Mouse (Mus musculus) myocyte (in vitro differentiated cells): ENCODE data around the gene Tex2. TPM values are rescaled to one million over a fixed set of nuclear protein-coding genes. Genes with fewer than 3 reads are reported as not detected.

Experiments
- H3K27me3 ChIP-seq: one replicate; pipeline ENCODE4 v1.6.1; 2011; ENCODE audit not compliant: control insufficient read depth, insufficient read depth, insufficient read length
- H3K36me3 ChIP-seq: one replicate; pipeline ENCODE4 v1.6.1; 2011; ENCODE audit not compliant: control insufficient read depth, insufficient read depth
- H3K4me2 ChIP-seq: one replicate; pipeline ENCODE4 v1.6.1; 2011; ENCODE audit warnings: low read depth, control low read depth
- H3K4me3 ChIP-seq: one replicate; pipeline ENCODE4 v1.5.1; 2011; ENCODE audit warnings: mild to moderate bottlenecking, control low read depth, moderate library complexity
- H3K79me2 ChIP-seq: one replicate; pipeline ENCODE4 v1.6.1; 2011; ENCODE audit not compliant: control insufficient read depth, insufficient read depth
- H3ac ChIP-seq: one replicate; pipeline ENCODE4 v1.6.1; 2011; ENCODE audit not compliant: control insufficient read depth, insufficient read length
- CEBPB ChIP-seq: IDR thresholded peaks from 2 replicates; pipeline ENCODE4 v1.6.1; 2011; ENCODE audit warnings: mild to moderate bottlenecking, moderate library complexity; ENCODE audit not compliant: poor library complexity, insufficient read depth, severe bottlenecking
- E2F4 ChIP-seq: IDR thresholded peaks from one replicate; pipeline ENCODE4 v1.6.1; 2011; ENCODE audit warnings: mild to moderate bottlenecking, control low read depth, moderate library complexity; ENCODE audit not compliant: insufficient read depth
- MAX ChIP-seq: IDR thresholded peaks from one replicate; pipeline ENCODE4 v1.6.1; 2011; ENCODE audit warnings: low read depth, mild to moderate bottlenecking, control low read depth
- MYOD1 ChIP-seq, 3 experiments: IDR thresholded peaks; one replicate each; pipeline ENCODE4 v1.6.1; 2011; ENCODE audit warnings: control low read depth in 2 of 3, low read depth in 2 of 3, mild to moderate bottlenecking in 2 of 3, moderate library complexity in 1 of 3; ENCODE audit not compliant: insufficient read length in 2 of 3, control insufficient read depth in 1 of 3
- MYOG ChIP-seq, 3 experiments: IDR thresholded peaks; one replicate each; pipeline ENCODE4 v1.6.1; 2011; ENCODE audit warnings: control low read depth in 2 of 3, low read depth in 2 of 3, mild to moderate bottlenecking in 2 of 3; ENCODE audit not compliant: insufficient read length in 2 of 3, control insufficient read depth in 1 of 3, insufficient read depth in 1 of 3
- POLR2A ChIP-seq: IDR thresholded peaks from one replicate; pipeline ENCODE4 v1.6.1; 2011; ENCODE audit warnings: low read depth, mild to moderate bottlenecking, control low read depth, moderate library complexity; ENCODE audit not compliant: insufficient read length
- POLR2AphosphoS2 ChIP-seq: IDR thresholded peaks from one replicate; pipeline ENCODE4 v1.6.1; 2011; ENCODE audit warnings: low read depth, control low read depth; ENCODE audit not compliant: insufficient read length
- REST ChIP-seq: IDR thresholded peaks from one replicate; pipeline ENCODE4 v1.6.1; 2011; ENCODE audit warnings: mild to moderate bottlenecking, control low read depth, moderate library complexity; ENCODE audit not compliant: insufficient read depth, insufficient read length
- SRF ChIP-seq: IDR thresholded peaks from one replicate; pipeline ENCODE4 v1.6.1; 2011; ENCODE audit warnings: low read depth; ENCODE audit not compliant: control insufficient read depth, insufficient read length
- TCF12 ChIP-seq: IDR thresholded peaks from one replicate; pipeline ENCODE4 v1.6.1; 2011; ENCODE audit warnings: mild to moderate bottlenecking, control low read depth; ENCODE audit not compliant: poor library complexity, insufficient read depth, severe bottlenecking
- TCF3 ChIP-seq: IDR thresholded peaks from one replicate; pipeline ENCODE4 v1.6.1; 2011; ENCODE audit warnings: low read depth, control low read depth; ENCODE audit not compliant: insufficient read length
- USF1 ChIP-seq: IDR thresholded peaks from one replicate; pipeline ENCODE4 v1.6.1; 2011; ENCODE audit warnings: low read depth, mild to moderate bottlenecking, control low read depth, moderate library complexity
- polyA plus RNA-seq: library from polyadenylated mRNA; unstranded; fragments of >200 nt; fragmentation: generic; extraction: Trizol; gene quantifications from one replicate; pipeline ENCODE4 v1.2.1, GENCODE M21; 2012; ENCODE audit warnings: missing spikeins

Gene Tex2
- polyA plus RNA-seq, 1 experiment = 7.0 TPM

DNA sequence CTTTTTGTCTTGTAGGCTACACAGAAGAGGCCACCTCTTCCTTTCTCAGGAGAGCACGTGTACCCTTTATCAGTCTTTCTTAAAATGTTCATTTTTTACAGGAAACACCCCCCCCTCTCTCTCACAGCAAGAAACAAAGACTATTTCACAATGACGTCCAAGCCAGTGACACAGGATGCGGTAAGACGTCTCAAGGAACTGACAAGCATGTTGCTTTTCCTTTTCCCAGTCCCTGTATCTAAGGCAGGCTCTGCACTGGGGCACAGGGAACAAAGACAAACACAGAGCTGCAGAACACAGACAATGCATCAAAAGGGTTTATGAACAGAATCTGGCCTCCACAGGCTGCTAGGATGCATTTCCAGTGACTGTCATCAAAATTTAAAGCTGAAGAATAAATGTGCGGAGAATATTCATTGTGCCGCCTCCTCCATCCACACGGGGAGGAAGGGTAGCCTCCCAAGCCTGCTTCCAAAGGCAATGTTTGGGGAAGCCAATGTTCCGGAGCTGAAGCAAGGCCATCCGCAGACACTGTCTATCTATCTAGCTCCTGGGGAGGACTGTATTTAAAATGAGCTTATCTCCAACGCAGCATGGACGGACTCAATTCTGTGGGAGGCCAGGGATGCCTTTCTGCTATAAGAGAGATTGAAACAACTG, 76.8 kb downstream of the Tex2 start:
- no peaks in the 10 kb centered on the region for H3K79me2 ChIP-seq
- H3ac ChIP-seq = no peak overlapping the region
- no peak overlapping the region for H3K4me2 ChIP-seq
- TF ChIP-seq POLR2A (no peak), CEBPB (no peak), E2F4 (no peak), TCF12 (no peak), MYOD1 (IDR thresholded peaks at IDR 0.05; ENCODE audit: control insufficient read depth in 1 of 3, insufficient read length in 2 of 3, low read depth in 2 of 3) (no peak)
- no peaks in the 10 kb centered on the region for H3K27me3 ChIP-seq
- peaks cover 4% of the 10 kb centered on the region for H3K36me3 ChIP-seq
- H3K4me3 ChIP-seq = no peak overlapping the region

DNA sequence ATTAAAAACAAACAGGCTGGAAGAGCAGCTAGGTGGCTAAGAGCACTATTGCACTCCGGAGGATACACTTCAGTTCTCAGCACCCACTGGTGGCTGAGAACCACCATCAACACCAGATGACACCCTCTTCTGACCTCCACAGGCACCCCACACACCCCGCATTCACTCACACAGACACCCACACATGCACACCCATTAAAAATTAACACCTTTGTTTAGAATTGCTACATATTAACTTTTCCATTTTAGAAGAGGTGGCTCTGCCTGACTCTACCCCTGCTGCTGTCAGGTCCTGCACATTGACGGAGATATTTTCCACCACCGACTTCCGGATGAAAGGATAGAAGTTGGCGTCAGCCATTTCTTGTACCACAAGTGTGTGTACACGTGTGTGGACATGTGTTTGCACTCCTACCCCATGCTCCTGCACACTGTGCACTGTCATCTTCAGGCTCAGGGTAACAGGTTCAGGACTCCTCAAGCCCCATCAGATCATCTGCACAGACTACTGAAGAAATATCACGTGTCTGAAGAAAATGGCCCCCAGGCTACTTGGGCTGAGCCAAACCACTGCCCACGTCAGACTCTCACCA, 77.5 kb downstream of the Tex2 start:
- Histone ChIP-seq H3K36me3 (peaks cover 4% of the 10 kb centered on the region), H3K4me2 (no peak overlapping the region), H3K4me3 (no peak overlapping the region), H3K79me2 (no peaks in the 10 kb centered on the region), H3ac (no peak overlapping the region), H3K27me3 (no peaks in the 10 kb centered on the region)
- TF ChIP-seq CEBPB (no peak), MYOG (IDR thresholded peaks at IDR 0.05; ENCODE audit: control insufficient read depth in 1 of 3, insufficient read depth in 1 of 3, insufficient read length in 2 of 3, low read depth in 2 of 3) (no peak), TCF3 (no peak), MAX (no peak), SRF (no peak), REST (no peak), MYOD1 (IDR thresholded peaks at IDR 0.05; ENCODE audit: control insufficient read depth in 1 of 3, insufficient read length in 2 of 3, low read depth in 2 of 3) (no peak), E2F4 (no peak), POLR2AphosphoS2 (no peak), USF1 (no peak)

DNA sequence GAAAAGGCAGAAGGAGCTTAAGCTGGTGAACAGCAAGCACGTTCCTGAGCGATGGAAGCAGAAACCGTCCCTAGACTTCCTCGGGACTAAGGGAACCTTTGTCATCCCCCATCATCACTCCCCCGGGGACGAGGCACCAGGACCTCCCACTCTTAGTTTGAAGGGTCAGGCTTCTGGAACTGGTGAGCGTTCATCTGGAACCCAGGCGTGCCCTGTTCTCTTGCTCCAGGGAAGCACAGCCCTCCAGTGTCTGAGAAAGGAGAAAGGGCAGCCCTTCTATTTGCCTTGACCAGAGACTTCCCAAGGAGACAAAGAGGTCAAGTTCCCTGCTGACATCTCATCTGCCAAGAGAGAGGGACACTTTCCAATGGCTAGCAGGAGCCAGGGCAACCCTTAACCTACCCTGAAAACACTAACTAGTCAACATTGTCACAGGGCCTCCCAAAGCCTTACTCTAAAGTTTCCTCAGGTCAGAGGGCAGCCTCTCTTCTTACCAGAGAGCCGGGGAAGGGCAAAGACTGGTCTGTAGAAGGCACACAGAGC, 80.9 kb downstream of the Tex2 start:
- Histone ChIP-seq H3K36me3 (peaks cover 4% of the 10 kb centered on the region), H3ac (no peak overlapping the region), H3K27me3 (no peaks in the 10 kb centered on the region), H3K4me3 (no peak overlapping the region), H3K79me2 (no peaks in the 10 kb centered on the region), H3K4me2 (no peak overlapping the region)
- TF ChIP-seq MYOD1 (IDR thresholded peaks at IDR 0.05; ENCODE audit: control insufficient read depth in 1 of 3, insufficient read length in 2 of 3, low read depth in 2 of 3) (no peak), TCF3 (no peak), E2F4 (no peak), MYOG (IDR thresholded peaks at IDR 0.05; ENCODE audit: control insufficient read depth in 1 of 3, insufficient read depth in 1 of 3, insufficient read length in 2 of 3, low read depth in 2 of 3) (no peak), SRF (no peak), TCF12 (no peak), CEBPB (no peak)

DNA sequence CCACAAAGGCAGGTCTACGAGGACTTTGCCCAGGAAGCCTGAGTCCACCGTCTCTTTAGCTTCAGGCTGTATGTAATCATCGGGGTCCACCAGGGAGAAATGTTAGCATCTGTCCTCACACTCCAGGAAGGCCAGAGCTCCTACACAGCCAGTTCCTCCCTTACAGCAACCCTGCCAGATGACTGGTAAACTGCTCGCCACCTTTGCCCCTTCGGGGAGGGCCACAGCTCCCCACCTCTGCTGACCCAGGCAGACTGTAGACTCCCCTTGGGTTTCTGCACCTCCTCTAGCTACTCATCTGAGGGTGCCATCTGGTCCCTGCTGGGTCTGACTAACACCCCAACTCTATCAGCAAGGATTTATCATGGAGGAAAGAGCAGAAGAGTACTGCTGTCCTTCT, 83.4 kb downstream of the Tex2 start:
- no peak for TF ChIP-seq POLR2AphosphoS2
- Histone ChIP-seq H3ac (no peak overlapping the region), H3K79me2 (no peaks in the 10 kb centered on the region), H3K4me2 (no peak overlapping the region), H3K27me3 (no peaks in the 10 kb centered on the region), H3K4me3 (no peak overlapping the region), H3K36me3 (peaks cover 4% of the 10 kb centered on the region)

DNA sequence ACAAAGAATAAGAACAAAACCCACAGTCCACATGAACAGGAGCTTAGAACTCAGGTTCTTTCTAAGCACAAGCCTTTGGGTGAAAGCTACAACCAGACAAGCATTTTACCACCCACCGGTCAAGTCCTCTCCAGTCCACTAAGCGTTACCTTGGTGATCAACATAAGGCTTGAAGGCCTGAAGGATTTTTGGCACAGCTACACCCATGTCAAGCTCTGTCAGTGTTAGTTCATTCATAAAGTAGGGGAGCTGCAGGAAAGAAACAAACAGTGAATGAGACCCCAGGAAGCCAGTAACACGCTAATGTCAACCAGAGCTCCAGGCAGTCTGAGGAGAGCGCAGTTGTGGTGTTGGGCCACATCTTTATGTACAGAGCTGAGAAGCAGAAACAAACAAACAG, 84.1 kb downstream of the Tex2 start:
- Histone ChIP-seq H3K4me2 (no peak overlapping the region), H3K27me3 (no peaks in the 10 kb centered on the region), H3K79me2 (no peaks in the 10 kb centered on the region), H3K36me3 (peaks cover 4% of the 10 kb centered on the region), H3ac (no peak overlapping the region), H3K4me3 (no peak overlapping the region)
- no peak for TF ChIP-seq POLR2AphosphoS2
- TF ChIP-seq E2F4 = no peak
- no peak for TF ChIP-seq MYOG (IDR thresholded peaks at IDR 0.05; ENCODE audit: control insufficient read depth in 1 of 3, insufficient read depth in 1 of 3, insufficient read length in 2 of 3, low read depth in 2 of 3)
- TF ChIP-seq SRF = no peak
